Mouse (Mus musculus): Measurements from ENCODE around the gene Dlgap5. TPM values are rescaled to one million over a fixed set of nuclear protein-coding genes. Genes with fewer than 3 reads are reported as not detected.

Dlgap5 gene
- polyA plus RNA-seq, 1 experiment from 2014 or later = 4.4 TPM

GRCm38 (mm10) chr14:47432987-47433386 lies 14.8 kb upstream of the Dlgap5 start:
- Histone ChIP-seq H3K27ac (replicated peaks) (no peak overlapping the region), H3K4me1 (no peaks in the 10 kb centered on the region), H3K27me3 (replicated peaks) (no peaks in the 10 kb centered on the region), H3K4me3 (replicated peaks) (no peak overlapping the region), H3K36me3 (no peaks in the 10 kb centered on the region), H3K9ac (replicated peaks) (no peak overlapping the region), H3K4me2 (no peak overlapping the region), H3K9me3 (replicated peaks) (no peaks in the 10 kb centered on the region)
- ATAC-seq (ENCODE audit: low FRiP score) = no peak

GRCm38 (mm10) chr14:47422466-47422865 lies 4.3 kb upstream of the Dlgap5 start:
- Histone ChIP-seq H3K27me3 (replicated peaks) (no peaks in the 10 kb centered on the region), H3K9ac (replicated peaks) (no peak overlapping the region), H3K27ac (replicated peaks) (no peak overlapping the region), H3K4me3 (replicated peaks) (no peak overlapping the region), H3K9me3 (replicated peaks) (no peaks in the 10 kb centered on the region), H3K4me1 (peaks cover 9% of the 10 kb centered on the region), H3K4me2 (no peak overlapping the region), H3K36me3 (no peaks in the 10 kb centered on the region)
- 65% methylated on average over 4 of the region's 4 CpGs for WGBS
- no peak for ATAC-seq (ENCODE audit: low FRiP score)

GRCm38 (mm10) chr14:47421606-47422005 lies 3.4 kb upstream of the Dlgap5 start:
- ATAC-seq (ENCODE audit: low FRiP score) = no peak
- H3K36me3 ChIP-seq = no peaks in the 10 kb centered on the region
- H3K9ac ChIP-seq (replicated peaks) = no peak overlapping the region
- H3K27ac ChIP-seq (replicated peaks) = no peak overlapping the region
- H3K4me1 ChIP-seq = peaks cover 12% of the 10 kb centered on the region
- WGBS = 47% methylated on average over 2 of the region's 2 CpGs
- H3K9me3 ChIP-seq (replicated peaks) = no peaks in the 10 kb centered on the region
- no peak overlapping the region for H3K4me2 ChIP-seq
- no peak overlapping the region for H3K4me3 ChIP-seq (replicated peaks)
- no peaks in the 10 kb centered on the region for H3K27me3 ChIP-seq (replicated peaks)

DNA sequence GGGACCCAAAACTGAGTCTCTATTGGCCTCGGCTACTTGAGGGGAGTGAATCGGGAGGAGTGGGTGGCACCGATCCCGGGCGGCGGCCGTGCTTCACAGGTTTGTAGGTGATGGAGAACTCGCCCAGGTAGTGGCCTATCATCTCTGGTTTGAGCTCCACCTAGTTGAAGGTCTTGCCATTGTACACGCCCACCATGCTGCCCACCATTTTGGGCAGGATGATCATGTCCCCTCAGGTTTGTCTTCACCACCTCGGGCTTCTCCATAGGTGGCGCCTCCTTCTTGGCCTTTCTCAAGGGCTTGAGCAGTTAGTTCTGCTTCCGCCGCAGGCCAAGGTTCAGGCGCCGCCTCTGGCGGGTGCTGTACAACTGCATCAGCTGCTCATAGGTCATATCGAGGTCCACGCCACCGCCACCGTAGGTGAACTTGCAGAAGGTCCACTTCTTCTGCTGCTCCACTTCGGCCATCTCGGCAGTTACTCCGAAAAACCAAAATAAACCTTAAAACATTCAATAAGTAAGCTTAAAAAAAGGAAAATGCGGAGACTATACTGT lies 1.6 kb upstream of the Dlgap5 start:
- Histone ChIP-seq H3K9ac (replicated peaks) (no peak overlapping the region), H3K4me3 (replicated peaks) (no peak overlapping the region), H3K4me2 (no peak overlapping the region), H3K4me1 (peaks cover 12% of the 10 kb centered on the region), H3K36me3 (no peaks in the 10 kb centered on the region), H3K27ac (replicated peaks) (no peak overlapping the region), H3K27me3 (replicated peaks) (no peaks in the 10 kb centered on the region), H3K9me3 (replicated peaks) (no peaks in the 10 kb centered on the region)
- 96% methylated on average over 24 of the region's 24 CpGs for WGBS
- ATAC-seq (ENCODE audit: low FRiP score) = no peak

DNA sequence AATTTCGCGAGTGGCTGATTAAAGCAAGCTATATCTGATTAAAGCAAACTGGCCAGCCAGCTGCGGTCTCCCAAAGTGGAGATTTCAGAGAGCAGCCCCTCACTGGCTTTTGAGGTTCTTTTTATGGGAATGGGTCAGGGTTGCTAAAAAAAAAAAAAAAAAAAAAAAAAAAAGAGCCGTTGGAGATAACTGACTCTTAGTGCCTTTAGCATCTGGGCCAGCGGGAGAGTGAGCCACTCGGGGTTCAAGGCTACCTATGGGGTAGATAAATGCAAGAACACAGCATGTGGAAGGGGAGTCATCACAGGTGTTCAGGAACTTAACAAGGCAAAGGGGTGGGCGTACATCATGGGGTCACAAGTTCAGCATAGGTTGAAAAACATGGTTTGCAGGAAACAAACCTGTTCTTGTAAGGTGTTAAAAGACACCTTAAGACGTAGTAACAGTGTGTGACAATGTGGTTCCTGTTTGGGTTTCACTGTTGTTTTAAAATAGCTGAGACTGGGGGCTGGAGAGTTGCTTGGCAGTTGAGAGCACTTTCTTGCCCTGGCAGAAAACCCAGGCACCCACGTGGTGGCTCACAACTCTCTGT lies 923 bp upstream of the Dlgap5 start:
- no peaks in the 10 kb centered on the region for H3K9me3 ChIP-seq (replicated peaks)
- no peak overlapping the region for H3K9ac ChIP-seq (replicated peaks)
- no peak overlapping the region for H3K4me2 ChIP-seq
- no peaks in the 10 kb centered on the region for H3K36me3 ChIP-seq
- H3K4me1 ChIP-seq = peaks cover 12% of the 10 kb centered on the region
- no peak overlapping the region for H3K4me3 ChIP-seq (replicated peaks)
- H3K27me3 ChIP-seq (replicated peaks) = no peaks in the 10 kb centered on the region
- no peak for ATAC-seq (ENCODE audit: low FRiP score)
- no peak overlapping the region for H3K27ac ChIP-seq (replicated peaks)
- WGBS = 88% methylated on average over 9 of the region's 9 CpGs

DNA sequence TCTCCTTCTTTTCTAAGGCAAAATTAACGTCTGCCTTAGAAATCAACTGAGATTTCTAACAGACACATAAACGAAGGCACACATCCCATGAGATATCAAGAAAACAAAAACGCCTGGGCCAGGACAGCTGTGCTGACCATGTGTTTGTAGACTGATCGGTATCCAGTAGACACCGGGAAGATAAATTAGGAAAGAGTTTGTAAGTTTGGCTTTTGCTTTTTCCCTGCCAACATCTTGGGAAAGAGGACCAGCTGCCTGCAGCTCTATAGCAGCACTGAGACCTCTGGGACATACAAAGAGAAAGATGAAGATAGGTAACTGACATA lies 422 bp upstream of the Dlgap5 start:
- Histone ChIP-seq H3K9me3 (replicated peaks) (no peaks in the 10 kb centered on the region), H3K36me3 (no peaks in the 10 kb centered on the region), H3K4me1 (peaks cover 12% of the 10 kb centered on the region), H3K27me3 (replicated peaks) (no peaks in the 10 kb centered on the region), H3K27ac (replicated peaks) (no peak overlapping the region), H3K4me3 (replicated peaks) (peak overlapping the region; percentile 53), H3K9ac (replicated peaks) (peak overlapping the region; percentile 48; the same call in 1 of the 2 replicates), H3K4me2 (peak overlapping the region; percentile 77)
- WGBS = 53% methylated on average over 5 of the region's 5 CpGs
- ATAC-seq (ENCODE audit: low FRiP score) = no peak

GRCm38 (mm10) chr14:47417346-47417745 lies 861 bp downstream of the Dlgap5 start:
- Histone ChIP-seq H3K4me2 (peak overlapping the region; percentile 77), H3K4me1 (peaks cover 12% of the 10 kb centered on the region), H3K4me3 (replicated peaks) (peak overlapping the region; percentile 53), H3K36me3 (no peaks in the 10 kb centered on the region), H3K9ac (replicated peaks) (no peak overlapping the region), H3K27ac (replicated peaks) (no peak overlapping the region), H3K9me3 (replicated peaks) (no peaks in the 10 kb centered on the region), H3K27me3 (replicated peaks) (no peaks in the 10 kb centered on the region)
- 30% methylated on average over 3 of the region's 3 CpGs for WGBS
- ATAC-seq (ENCODE audit: low FRiP score) = no peak

GRCm38 (mm10) chr14:47406000-47406399 lies 12.2 kb downstream of the Dlgap5 start:
- H3K36me3 ChIP-seq = 0 out of 2 replicates have a peak, but pooled peaks cover 3% of the 10 kb centered on the region
- no peak overlapping the region for H3K4me3 ChIP-seq (replicated peaks)
- no peak overlapping the region for H3K4me2 ChIP-seq
- H3K27ac ChIP-seq (replicated peaks) = no peak overlapping the region
- no peaks in the 10 kb centered on the region for H3K4me1 ChIP-seq
- ATAC-seq (ENCODE audit: low FRiP score) = no peak
- WGBS = 86% methylated on average over 9 of the region's 9 CpGs
- no peak overlapping the region for H3K9ac ChIP-seq (replicated peaks)
- no peaks in the 10 kb centered on the region for H3K27me3 ChIP-seq (replicated peaks)
- H3K9me3 ChIP-seq (replicated peaks) = no peaks in the 10 kb centered on the region

- Histone ChIP-seq H3K4me2 (no peak overlapping the region), H3K9me3 (replicated peaks) (no peaks in the 10 kb centered on the region), H3K4me3 (replicated peaks) (no peak overlapping the region), H3K27me3 (replicated peaks) (no peaks in the 10 kb centered on the region), H3K9ac (replicated peaks) (no peak overlapping the region), H3K27ac (replicated peaks) (no peak overlapping the region), H3K36me3 (0 out of 2 replicates have a peak, but pooled peaks cover 3% of the 10 kb centered on the region), H3K4me1 (no peaks in the 10 kb centered on the region)
- ATAC-seq (ENCODE audit: low FRiP score) = no peak
- 95% methylated on average over 8 of the region's 8 CpGs for WGBS
These were observed 15.5 kb downstream of the Dlgap5 start for GRCm38 (mm10) chr14:47402735-47403134.

- H3K4me1 ChIP-seq = peaks cover 13% of the 10 kb centered on the region
- 66% methylated on average over 5 of the region's 5 CpGs for WGBS
- H3K27ac ChIP-seq (replicated peaks) = no peak overlapping the region
- peak; percentile 78 for ATAC-seq (ENCODE audit: low FRiP score)
- H3K9ac ChIP-seq (replicated peaks) = no peak overlapping the region
- H3K4me3 ChIP-seq (replicated peaks) = no peak overlapping the region
- H3K9me3 ChIP-seq (replicated peaks) = no peaks in the 10 kb centered on the region
- H3K36me3 ChIP-seq = no peaks in the 10 kb centered on the region
- peak overlapping the region; percentile 24 for H3K4me2 ChIP-seq
- no peaks in the 10 kb centered on the region for H3K27me3 ChIP-seq (replicated peaks)
These were observed 22.0 kb downstream of the Dlgap5 start for GRCm38 (mm10) chr14:47396165-47396652.

GRCm38 (mm10) chr14:47395462-47396026 lies 22.7 kb downstream of the Dlgap5 start:
- WGBS = 42% methylated on average over 15 of the region's 15 CpGs
- H3K27me3 ChIP-seq (replicated peaks) = no peaks in the 10 kb centered on the region
- peak overlapping the region; percentile 4; the same call in 1 of the 2 replicates for H3K27ac ChIP-seq (replicated peaks)
- H3K4me1 ChIP-seq = peaks cover 13% of the 10 kb centered on the region
- peak overlapping the region; percentile 24; the same call in 1 of the 2 replicates for H3K4me2 ChIP-seq
- no peaks in the 10 kb centered on the region for H3K9me3 ChIP-seq (replicated peaks)
- H3K4me3 ChIP-seq (replicated peaks) = no peak overlapping the region
- H3K36me3 ChIP-seq = no peaks in the 10 kb centered on the region
- H3K9ac ChIP-seq (replicated peaks) = no peak overlapping the region
- peak; percentile 21; the same call in 1 of the 2 replicates for ATAC-seq (ENCODE audit: low FRiP score)

DNA sequence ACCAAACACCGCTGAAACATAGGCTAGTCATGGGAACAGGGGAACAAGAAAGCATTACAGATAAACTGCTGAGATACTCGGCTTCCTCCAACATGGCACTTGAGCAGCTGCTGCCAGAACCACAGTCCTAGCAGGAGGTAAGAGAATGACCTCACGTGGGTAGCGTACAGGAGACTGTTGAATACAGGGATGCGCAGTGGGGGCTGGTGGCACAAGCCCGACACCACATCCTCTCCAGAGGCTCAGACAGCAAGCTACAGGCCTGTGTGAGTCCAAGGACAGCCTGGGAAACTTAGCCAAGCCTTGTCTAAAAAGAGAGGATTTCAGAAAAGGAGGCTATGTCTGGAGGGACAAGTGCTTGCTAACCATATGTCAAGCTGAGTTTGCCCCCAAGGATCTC lies 23.2 kb downstream of the Dlgap5 start:
- 88% methylated on average over 6 of the region's 6 CpGs for WGBS
- no peak overlapping the region for H3K4me3 ChIP-seq (replicated peaks)
- ATAC-seq (ENCODE audit: low FRiP score) = no peak

More for the DNA sequence above, 23.2 kb downstream of the Dlgap5 start:
- Histone ChIP-seq H3K9ac (replicated peaks) (no peak overlapping the region), H3K27ac (replicated peaks) (no peak overlapping the region), H3K9me3 (replicated peaks) (no peaks in the 10 kb centered on the region), H3K36me3 (no peaks in the 10 kb centered on the region), H3K27me3 (replicated peaks) (no peaks in the 10 kb centered on the region), H3K4me2 (peak overlapping the region; percentile 24; the same call in 1 of the 2 replicates), H3K4me1 (peaks cover 13% of the 10 kb centered on the region)

Measured in neural tube, embryonic 15.5 days (tissue).